Mouse (Mus musculus) megakaryocyte, embryonic 14.5 days (primary cell): Measurements from ENCODE around the gene Clasrp. TPM values are rescaled to one million over a fixed set of nuclear protein-coding genes. Genes with fewer than 3 reads are reported as not detected.

ENCODE experiments used
- H3K27me3 ChIP-seq: replicated peaks from 2 replicates; pipeline ENCODE3; 2012; ENCODE audit warnings: inconsistent platforms
- H3K36me3 ChIP-seq: replicated peaks from 2 replicates; pipeline ENCODE3; 2012; ENCODE audit warnings: low read length, inconsistent platforms, mixed read lengths
- H3K4me1 ChIP-seq: 2 replicates; pipeline ENCODE4 v1.6.1; 2012; ENCODE audit warnings: inconsistent platforms
- H3K4me3 ChIP-seq: replicated peaks from 2 replicates; pipeline ENCODE3; 2012; ENCODE audit warnings: moderate library complexity, mild to moderate bottlenecking, inconsistent platforms
- H3K9me3 ChIP-seq: 2 replicates; pipeline ENCODE4 v1.6.1; 2012; ENCODE audit warnings: inconsistent platforms
- FLI1 ChIP-seq: IDR thresholded peaks from 2 replicates; pipeline ENCODE4 v1.6.1; 2012; ENCODE audit warnings: low read length, inconsistent platforms, mixed read lengths
- GATA1 ChIP-seq: IDR thresholded peaks from 3 replicates; pipeline ENCODE4 v1.6.1; 2012; ENCODE audit warnings: mixed read lengths, low read length, inconsistent platforms, borderline replicate concordance
- polyA plus RNA-seq: library from polyadenylated mRNA; stranded (reverse); fragments of >175 nt; gene quantifications from 2 replicates; pipeline ENCODE4 v1.2.3, GENCODE M21; 2012; ENCODE audit warnings: low replicate concordance; ENCODE audit not compliant: insufficient read depth

Gene Clasrp
- polyA plus RNA-seq, 1 experiment, result 109 TPM

DNA sequence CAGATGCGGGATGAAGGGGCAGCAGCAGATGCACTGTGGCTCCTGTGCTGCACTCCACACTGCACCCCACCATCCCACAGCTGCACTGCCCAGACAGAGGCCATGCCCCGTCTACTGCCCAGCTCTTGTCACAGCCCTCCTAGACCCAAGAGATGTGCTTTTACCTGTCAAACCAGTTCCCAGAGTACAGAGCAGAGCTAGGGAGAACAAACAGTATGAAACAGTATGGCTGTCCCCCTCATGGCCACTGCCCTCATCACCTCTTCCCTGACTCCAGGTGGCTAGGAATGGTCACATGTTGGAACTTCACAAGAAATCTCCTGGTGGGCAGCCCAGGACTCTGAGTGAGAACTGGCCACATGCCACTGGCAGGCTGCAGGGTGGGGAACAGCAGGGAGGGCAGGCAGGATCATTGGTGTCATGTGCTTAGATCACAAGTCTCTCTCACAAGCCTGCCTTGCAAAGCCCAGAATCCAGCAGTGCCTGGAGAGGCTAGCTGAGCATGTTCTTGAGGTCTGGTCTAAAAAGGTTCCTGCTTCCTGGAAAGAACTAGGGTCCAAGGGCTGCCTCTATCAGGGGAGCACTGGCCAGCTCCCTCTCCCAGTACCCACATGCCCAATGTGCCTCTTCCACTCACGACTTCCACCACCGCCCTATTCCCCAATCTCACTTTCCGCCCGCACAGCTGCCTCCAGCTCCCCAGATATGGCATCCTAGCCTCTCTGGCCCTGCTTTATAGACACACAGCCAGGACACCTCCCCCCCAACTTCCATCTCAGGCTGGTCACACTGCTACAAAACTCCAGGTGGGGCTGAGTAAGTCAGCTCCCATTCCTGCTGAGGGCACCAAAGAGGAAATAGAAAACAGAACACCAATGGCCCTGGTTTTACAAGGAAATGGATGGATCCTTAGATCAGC, 46.0 kb downstream of the Clasrp start:
- H3K36me3 ChIP-seq, result peaks cover 60% of the 10 kb centered on the region
- no peaks in the 10 kb centered on the region for H3K9me3 ChIP-seq
- TF ChIP-seq FLI1 (no peak), GATA1 (no peak)
- no peaks in the 10 kb centered on the region for H3K27me3 ChIP-seq
- H3K4me3 ChIP-seq, result peak overlapping the region; percentile 82
- peaks cover 87% of the 10 kb centered on the region for H3K4me1 ChIP-seq

- TF ChIP-seq GATA1, result no peak
- TF ChIP-seq FLI1, result no peak
- no peaks in the 10 kb centered on the region for H3K27me3 ChIP-seq
- H3K4me3 ChIP-seq, result no peak overlapping the region
- H3K9me3 ChIP-seq, result no peaks in the 10 kb centered on the region
- peaks cover 91% of the 10 kb centered on the region for H3K4me1 ChIP-seq
- H3K36me3 ChIP-seq, result peaks cover 72% of the 10 kb centered on the region
Observed at GRCm38 (mm10) chr7:19557086-19557485, 47.2 kb downstream of the Clasrp start.

DNA sequence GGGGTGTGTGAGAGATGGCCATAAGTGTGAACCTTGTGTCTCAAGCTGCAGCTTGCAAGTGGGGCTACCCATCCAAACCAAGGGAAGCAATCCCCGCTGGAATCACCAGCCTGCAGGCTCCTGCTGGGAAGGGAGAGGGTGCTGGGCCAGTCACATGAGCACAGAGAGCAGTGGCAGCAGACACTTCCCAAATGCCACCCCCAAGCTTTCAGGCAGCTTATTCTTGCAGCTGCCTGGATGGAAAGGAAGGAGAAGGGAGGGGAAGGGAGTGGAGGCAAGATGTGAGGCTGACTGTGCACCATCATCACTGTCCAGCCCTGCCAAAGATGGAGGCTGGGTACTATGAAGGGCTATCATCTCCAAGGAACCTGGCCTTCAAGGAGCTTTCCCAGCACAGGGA, 50.1 kb downstream of the Clasrp start:
- H3K4me1 ChIP-seq, result peaks cover 99% of the 10 kb centered on the region

DNA sequence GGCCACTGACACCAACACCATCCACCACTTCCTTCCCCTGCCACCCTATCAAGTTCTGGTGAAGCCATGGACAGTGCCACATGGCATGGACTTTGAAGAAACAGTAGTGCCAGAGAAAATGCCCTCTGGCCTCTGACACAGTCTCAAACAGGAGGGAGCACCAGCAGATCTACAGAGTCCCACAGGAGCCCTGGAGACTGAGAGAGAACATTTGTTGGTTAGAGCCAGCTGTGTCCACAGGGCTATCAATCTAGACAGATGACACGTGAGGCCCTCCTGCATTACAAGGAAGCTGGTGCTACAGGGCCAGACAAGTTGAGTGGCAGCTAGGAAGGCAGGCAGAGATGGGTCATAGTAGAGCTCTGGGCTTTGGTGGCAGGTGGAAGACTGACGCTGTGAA, 51.8 kb downstream of the Clasrp start:
- Histone ChIP-seq H3K36me3 (peaks cover 90% of the 10 kb centered on the region), H3K4me1 (peaks cover 99% of the 10 kb centered on the region)

More for the DNA sequence above, 50.1 kb downstream of the Clasrp start:
- Histone ChIP-seq H3K36me3 (peaks cover 90% of the 10 kb centered on the region), H3K9me3 (no peaks in the 10 kb centered on the region), H3K27me3 (no peaks in the 10 kb centered on the region), H3K4me3 (peak overlapping the region; percentile 64)
- TF ChIP-seq FLI1 (no peak), GATA1 (no peak)

GRCm38 (mm10) chr7:19551634-19552033, 52.7 kb downstream of the Clasrp start:
- peaks cover 90% of the 10 kb centered on the region for H3K36me3 ChIP-seq
- H3K27me3 ChIP-seq, result no peaks in the 10 kb centered on the region
- no peak for TF ChIP-seq GATA1
- TF ChIP-seq FLI1, result no peak
- peaks cover 99% of the 10 kb centered on the region for H3K4me1 ChIP-seq
- peak overlapping the region; percentile 62 for H3K4me3 ChIP-seq
- H3K9me3 ChIP-seq, result no peaks in the 10 kb centered on the region

More for the DNA sequence above, 51.8 kb downstream of the Clasrp start:
- TF ChIP-seq FLI1, result no peak
- TF ChIP-seq GATA1, result no peak
- H3K9me3 ChIP-seq, result no peaks in the 10 kb centered on the region
- H3K4me3 ChIP-seq, result peak overlapping the region; percentile 62
- H3K27me3 ChIP-seq, result no peaks in the 10 kb centered on the region

DNA sequence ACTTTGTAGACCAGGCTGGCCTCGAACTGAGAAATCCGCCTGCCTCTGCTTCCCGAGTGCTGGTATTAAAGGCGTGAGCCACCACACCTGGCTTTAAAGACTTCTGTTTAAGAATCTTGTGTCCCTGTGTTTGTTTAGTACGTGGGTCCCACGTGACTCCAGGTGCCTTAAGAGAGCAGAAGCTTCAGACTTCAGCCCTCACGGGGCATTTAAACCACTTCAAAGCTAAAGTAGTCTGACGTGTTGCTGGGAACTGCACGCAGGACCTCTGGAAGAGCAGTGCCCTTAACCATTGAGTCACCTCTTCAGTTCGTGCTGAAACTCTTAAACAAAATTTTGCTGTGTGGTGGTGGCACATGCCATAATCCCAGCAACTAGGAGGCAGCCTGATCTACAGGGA, 54.9 kb downstream of the Clasrp start:
- H3K4me1 ChIP-seq, result peaks cover 96% of the 10 kb centered on the region
- TF ChIP-seq GATA1 (no peak), FLI1 (no peak)
- no peak overlapping the region for H3K4me3 ChIP-seq
- no peaks in the 10 kb centered on the region for H3K27me3 ChIP-seq
- H3K36me3 ChIP-seq, result peaks cover 86% of the 10 kb centered on the region
- H3K9me3 ChIP-seq, result no peaks in the 10 kb centered on the region

GRCm38 (mm10) chr7:19547344-19547969, 56.8 kb downstream of the Clasrp start:
- H3K27me3 ChIP-seq, result no peaks in the 10 kb centered on the region
- TF ChIP-seq FLI1 (no peak), GATA1 (no peak)
- no peaks in the 10 kb centered on the region for H3K9me3 ChIP-seq
- H3K4me3 ChIP-seq, result no peak overlapping the region
- peaks cover 85% of the 10 kb centered on the region for H3K36me3 ChIP-seq
- peaks cover 96% of the 10 kb centered on the region for H3K4me1 ChIP-seq

GRCm38 (mm10) chr7:19546007-19546406, 58.3 kb downstream of the Clasrp start:
- Histone ChIP-seq H3K9me3 (no peaks in the 10 kb centered on the region), H3K27me3 (no peaks in the 10 kb centered on the region), H3K4me1 (peaks cover 96% of the 10 kb centered on the region), H3K4me3 (no peak overlapping the region), H3K36me3 (peaks cover 86% of the 10 kb centered on the region)
- no peak for TF ChIP-seq FLI1
- TF ChIP-seq GATA1, result no peak

DNA sequence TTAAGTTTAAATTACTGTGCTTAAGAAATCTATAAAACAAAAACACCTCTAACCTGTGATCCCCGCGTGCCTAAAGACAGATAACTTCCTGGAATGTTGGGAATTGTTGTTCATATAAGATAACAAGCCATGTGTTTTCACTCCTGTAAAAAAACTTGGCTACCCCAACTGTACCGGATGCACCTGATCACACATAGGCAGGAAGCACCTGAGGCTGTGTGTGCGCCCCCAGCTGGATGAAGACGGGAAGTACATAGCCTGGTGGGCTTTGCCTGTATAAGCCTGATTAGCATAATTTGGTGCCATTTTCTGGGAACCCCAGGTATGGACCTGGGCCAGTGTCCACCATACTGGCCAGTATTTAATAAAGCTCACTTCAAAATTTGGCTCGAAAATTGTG, 60.7 kb downstream of the Clasrp start:
- Histone ChIP-seq H3K4me3 (no peak overlapping the region), H3K4me1 (peaks cover 80% of the 10 kb centered on the region), H3K9me3 (no peaks in the 10 kb centered on the region), H3K36me3 (peaks cover 76% of the 10 kb centered on the region), H3K27me3 (no peaks in the 10 kb centered on the region)
- TF ChIP-seq GATA1, result no peak
- TF ChIP-seq FLI1, result no peak

GRCm38 (mm10) chr7:19542155-19542691, 62.1 kb downstream of the Clasrp start:
- H3K36me3 ChIP-seq, result peaks cover 76% of the 10 kb centered on the region
- H3K9me3 ChIP-seq, result no peaks in the 10 kb centered on the region
- no peaks in the 10 kb centered on the region for H3K27me3 ChIP-seq
- H3K4me1 ChIP-seq, result peaks cover 78% of the 10 kb centered on the region
- TF ChIP-seq GATA1 (no peak), FLI1 (no peak)
- H3K4me3 ChIP-seq, result peak overlapping the region; percentile 15
